Mouse (Mus musculus): ENCODE results near the gene Ccdc163.

Gene Ccdc163

DNA sequence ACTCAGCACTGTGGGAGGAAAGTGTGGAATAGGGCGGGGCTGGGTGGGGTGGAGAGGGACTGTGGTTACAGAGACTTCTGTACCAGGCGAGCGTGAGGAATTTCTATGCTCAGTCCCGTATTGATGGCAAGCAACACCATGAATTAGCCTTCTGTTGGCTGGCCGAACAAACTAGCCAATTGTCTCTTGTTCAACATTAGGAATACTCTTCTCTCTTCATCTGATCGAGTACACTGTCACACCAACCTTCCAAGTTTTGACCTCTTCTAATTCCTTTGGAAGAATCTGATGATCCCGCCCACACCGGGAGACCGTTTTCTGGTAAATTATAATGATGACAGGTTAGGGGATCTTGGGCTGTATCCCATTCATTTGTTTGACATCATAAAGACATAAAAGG lies 643 bp upstream of the Ccdc163 start:
- no peak for DNase-seq

DNA sequence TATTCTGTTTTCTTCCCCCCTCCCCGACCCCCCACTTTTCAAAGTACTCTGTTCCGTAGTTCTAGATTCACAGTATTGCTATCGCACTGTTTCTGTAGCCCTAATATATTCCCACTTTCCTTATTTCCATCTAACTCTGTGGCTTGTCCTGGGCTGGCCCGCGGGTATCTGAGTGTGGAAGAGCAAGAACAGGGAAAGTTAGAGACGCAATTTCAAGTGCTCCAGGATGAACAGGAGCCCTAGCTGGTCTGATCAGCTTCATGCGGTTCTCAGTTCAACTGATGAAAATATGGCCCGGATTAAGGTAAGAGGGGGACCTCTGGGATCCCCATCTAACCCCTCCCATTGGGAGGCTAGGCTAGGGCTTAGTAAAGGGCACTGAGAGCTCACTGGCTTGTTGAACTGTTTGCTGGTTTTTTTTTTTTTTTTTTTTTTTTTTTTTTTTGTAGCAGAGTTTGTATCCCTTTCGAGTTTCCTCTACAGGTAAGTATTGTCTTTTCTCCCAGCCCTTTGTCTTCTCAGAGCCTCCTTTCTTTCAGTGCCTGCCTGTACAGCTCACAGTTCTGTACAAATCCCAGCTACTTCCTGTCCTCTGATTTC lies 582 bp downstream of the Ccdc163 start:
- peak; percentile 24 for DNase-seq

DNA sequence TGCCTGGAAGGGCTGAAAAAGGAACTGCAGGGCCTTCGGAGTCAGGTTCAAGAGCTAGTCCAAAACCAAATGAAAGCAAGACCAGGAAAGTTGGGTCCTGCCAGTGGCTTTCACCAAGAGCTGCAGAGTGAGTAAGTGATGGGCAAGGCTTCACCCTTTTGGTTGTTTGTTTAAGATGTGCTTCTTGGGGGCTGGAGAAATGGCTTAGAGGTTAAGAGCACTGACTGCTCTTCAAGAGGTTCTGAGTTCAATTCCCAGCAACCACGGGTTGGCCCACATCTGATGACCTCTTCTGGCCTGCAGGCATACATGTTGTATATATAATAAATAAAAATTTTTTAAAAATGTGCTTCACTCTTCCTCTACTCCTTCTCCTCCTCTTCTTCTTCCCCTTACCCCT lies 1.8 kb downstream of the Ccdc163 start:
- DNase-seq, result no peak

DNA sequence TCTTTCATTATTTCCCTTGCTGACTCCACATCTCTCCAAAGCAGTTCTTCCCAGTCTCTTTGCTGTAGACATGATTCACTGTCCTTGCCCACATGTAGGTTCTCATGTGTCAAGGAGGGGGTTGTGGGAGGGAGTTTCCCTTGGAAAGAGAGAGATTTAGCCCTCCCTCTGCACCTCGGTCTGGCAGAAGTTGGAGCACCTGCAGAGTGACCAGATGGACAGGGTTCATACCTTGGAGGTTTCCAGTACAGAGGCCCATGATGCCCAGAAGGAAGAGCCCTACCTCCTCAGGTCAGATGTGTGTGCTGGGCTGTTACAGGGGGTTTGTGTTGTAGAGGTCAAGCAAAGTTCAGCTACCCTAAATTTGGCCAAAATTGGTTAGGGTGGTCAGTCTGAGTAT lies 4.2 kb downstream of the Ccdc163 start:
- no peak for DNase-seq

DNA sequence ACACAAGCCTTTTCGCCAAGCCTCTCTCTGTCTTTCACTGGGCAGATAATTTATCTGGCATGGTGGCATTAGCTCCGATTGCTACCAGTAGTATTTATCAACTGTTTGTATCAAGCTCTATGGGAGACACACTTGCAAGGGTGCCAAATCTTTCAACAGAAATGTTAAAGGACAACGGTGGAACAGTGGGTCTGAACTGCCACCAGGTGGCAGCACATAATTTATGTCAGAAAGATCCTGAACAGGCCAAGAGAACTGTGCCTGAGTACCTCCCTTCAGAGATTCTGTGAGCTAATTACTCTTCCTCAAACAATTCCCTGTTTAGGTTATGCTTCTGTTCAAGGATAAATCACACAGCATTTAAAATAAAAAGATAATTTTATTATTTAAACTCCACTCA lies 11.1 kb downstream of the Ccdc163 start:
- peak; percentile 73 for DNase-seq

DNA sequence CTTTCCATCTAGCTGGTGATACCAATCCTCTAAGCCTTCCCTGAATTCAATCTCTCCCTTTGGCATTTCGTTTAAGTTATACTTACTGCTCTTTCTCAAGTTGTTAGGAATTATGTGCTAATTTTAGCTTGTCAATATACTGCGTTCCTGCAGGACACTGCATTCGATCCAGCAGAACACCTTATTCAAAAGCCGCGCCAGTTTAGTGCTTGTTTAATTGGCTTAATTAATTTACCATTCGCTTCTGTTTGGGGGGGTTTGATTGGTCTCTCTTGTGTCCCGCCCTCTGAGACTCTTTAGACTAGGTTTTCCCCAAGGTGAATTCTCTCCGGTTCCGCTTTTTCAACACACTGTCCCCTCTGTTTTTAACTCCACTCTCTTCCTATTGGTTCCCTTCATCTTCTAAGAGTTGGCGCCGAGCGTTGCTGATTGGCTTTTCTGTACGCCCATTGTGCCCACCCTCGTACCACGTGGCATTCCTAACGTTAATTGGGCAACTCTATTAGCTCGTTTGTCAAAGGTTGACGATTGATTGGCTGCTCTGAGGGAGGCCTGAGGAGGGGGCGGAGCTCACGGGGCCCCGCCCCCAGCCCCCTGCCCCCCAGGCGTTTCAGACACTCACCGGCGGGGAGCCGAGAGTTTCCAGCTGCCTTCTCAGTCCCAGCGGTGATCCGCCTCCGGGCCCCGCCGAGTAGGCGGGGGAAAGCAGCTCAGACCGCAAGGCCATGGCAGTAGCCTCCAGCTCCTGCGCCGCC lies 12.2 kb downstream of the Ccdc163 start, which contains the start of gene Tesk2:
Gene Tesk2 (plus strand): TSS at position 606 of the 755 bp plus-strand sequence.
- peak; percentile 92 for DNase-seq

DNA sequence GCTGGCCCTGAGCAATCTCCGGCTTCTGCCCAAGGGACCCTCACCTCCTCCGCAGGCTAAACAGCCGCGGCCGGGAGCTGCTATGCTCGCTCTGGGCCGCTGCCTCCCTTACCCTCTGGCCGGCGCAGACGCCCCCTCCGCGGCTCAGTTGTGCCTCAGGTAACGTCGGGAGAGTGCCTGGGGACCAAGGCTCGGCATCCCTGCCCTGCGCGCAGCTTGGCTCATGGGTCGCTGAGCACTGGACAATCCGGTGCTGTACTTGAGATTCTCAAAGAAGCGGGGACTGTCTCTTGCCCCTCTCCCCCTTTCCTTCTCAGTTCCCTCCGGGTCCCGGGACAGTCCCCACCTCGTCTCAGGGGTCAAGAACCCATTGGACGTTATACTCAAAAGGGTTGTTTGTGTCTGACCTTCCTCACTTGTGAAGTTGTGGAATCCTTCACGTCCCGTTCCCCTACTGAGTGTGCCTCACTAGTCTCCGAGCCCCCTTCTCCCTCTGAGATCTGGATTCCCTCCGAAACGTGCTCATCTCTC lies 12.9 kb downstream of the Ccdc163 start:
- DNase-seq, result no peak

DNA sequence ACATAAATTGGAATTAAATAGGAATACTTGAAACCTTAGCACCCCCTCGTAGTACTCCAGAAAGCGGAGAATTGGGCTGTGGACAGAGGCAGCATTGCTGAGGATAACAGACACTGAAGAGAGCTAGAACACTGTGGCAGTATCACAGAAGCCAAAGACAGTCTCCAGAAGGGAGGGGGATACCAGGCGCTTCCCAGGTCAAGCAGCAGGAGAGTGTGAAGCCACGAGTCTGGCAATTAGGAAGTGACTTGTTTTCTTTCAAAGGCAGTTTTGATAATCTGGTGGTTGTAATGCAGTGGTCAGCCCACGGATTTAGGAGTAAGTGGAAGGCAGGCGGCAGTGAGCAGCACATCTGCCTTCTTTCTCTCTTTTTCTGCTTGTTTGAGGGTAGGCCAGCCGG lies 13.9 kb downstream of the Ccdc163 start:
- DNase-seq, result no peak

DNA sequence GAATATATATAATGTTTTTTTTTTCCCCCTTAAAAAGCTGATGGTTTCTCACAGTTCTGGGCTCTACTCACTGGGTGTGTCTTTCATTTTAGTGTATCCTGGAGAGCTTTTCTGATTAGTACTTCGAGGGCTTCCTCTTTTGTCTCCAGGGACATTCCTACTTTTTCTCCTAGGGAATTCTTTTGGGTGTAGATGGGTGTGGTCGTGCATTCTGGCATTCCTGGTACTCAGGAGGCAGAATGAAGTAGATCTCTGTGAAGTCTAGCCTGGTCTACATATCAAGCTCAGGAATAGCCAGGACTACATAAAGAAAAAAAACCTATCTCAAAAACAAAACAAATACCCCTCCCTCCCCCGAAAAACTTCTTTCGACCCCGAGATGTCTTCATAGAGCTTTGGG lies 17.1 kb downstream of the Ccdc163 start:
- DNase-seq, result no peak

DNA sequence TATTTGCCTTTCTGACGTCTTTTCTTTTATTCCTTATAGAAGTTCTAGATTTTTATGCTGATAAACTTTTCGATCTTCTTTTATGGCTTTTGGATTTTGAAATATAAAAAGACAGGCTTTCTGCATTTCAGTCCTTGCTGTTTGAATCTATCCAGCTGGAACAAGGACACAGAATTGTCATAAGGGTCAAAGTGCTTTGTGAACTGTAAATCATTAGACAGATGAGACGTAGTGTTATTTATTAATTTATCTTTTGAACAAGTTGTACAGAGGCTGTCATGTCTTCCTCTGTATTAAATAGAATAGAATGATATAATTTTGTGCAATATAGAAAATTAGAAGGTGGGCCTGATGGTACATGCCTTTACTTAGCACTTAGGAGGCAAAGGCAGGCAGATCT lies 19.1 kb downstream of the Ccdc163 start:
- no peak for DNase-seq

DNA sequence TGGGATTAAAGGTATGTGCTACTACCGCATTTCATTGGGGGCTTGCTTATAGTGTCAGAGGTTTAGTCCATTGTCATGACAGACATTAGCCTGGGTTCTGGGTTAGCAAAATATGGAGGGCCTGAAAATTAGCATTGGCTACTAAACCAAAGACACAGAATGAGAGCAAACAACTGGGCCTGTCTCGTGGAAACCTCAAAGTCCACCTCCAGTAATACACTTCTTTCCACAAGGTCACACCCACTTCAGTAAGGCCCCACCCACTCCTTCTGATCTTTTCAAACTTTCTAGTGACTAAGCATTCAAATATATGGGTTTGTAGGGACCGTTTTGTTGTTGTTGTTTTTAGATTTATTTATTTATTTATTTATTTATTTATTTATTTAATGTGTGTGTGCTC lies 21.2 kb downstream of the Ccdc163 start:
- no peak for DNase-seq

DNA sequence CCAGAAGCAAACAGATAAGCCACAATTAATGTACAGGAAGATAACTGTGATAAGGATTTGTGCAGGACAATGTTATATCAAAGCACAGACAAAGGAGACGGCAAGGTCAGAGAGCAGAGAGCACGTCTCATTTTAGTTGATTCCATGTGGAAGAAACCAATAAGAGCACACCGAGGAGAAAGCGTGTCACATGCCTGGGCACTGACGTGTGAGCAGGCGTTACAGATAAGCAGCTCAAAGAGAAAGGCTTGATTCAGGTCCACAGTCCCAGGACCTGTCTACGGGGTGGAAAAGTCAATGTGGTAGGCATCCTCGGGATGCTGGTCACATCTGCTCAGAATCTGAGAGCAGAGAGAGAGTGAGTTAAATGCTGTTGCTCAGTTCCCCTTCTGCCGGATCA lies 22.8 kb downstream of the Ccdc163 start:
- no peak for DNase-seq

DNA sequence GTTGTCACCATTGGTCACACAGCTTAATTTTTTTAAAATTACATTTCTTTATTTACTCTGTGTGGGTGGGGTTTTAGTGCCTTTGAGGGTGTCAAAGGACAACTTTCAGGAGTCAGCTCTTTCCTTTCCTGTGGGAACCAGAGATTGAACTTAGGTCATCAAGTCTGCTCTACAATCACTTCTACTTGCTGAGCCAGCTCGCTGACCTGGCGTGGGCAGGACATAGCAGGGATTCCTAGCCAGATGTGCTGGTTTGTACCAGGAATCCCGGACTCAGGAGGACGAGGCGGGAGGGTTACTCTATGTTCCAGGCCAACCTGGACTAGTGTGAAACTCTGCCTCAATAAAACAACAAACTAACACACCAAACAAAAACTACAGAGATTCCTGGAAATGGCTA lies 24.0 kb downstream of the Ccdc163 start:
- DNase-seq, result no peak

DNA sequence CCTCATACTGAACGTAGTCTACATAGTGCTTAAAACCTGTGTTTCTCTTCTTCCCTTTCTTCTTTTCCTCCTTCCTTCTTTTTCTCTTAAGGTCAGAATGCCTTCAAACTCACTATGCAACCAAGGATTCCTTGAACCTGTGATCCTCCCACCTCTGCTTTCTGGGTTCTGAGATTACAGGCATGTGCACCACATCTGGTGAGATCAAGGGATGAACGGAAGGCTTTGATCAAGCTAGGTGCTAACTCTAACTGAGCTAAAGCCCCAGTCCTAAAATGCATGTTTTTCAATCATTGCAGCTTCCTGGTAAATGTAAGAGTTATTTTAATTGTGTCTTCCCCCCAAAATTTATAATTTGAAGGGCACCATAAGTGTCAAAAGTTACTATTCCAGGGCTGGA lies 26.7 kb downstream of the Ccdc163 start:
- peak; percentile 9 for DNase-seq

DNA sequence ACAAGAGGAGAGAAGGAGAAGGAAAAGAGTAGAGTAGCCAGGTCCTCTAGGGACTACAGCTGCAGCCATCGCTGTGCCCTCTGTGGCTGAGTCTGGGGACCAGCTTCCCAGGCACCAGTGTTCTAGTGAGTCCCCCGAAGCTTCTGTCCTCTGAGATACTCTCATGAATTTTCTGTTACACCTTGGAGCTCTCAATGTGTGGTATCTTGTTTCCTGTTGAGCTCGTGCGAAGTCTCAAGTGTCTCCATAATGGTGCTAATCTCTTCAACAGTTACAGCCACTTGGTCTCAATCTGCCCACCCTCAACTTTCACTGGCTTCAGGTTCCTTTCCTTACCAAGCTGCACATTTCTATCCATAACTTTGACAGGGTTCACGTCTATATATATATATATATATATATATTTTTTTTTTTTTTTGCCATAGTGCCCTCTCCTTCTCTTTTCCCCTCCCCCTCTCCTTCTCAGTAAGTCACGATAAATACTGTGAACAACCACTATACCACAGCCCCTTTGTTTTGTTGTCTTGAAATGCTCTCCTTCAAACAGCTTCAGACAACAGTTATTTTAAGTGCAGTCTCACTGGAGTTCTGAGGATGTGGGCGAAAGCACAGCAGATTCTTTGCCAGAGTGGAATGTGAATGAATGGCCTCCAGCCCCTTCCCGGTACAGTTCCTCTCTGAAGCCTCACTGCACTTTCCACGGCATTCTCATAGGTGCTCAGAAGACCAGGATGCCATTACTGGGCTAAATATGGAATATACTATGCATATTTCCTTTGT lies 30.9 kb downstream of the Ccdc163 start:
- no peak for DNase-seq

DNA sequence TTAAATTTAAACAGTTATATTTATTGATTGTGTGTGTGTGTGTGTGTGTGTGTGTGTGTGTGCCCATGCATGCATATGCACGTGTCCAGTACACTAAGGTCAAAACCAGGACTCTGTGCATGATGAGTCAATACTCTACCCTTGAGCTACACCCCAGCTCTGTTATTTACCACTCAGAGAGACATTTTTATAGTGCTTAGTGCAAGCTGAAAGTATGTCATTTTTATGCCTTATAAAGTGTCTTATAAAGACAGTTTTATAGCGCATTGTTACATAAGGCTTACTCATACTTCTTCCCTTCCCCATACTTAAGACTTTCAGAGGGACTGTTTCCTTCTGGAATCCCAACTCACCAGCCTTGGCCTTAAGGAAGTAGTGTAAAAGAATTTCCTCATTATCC lies 41.4 kb downstream of the Ccdc163 start:
- no peak for DNase-seq

DNA sequence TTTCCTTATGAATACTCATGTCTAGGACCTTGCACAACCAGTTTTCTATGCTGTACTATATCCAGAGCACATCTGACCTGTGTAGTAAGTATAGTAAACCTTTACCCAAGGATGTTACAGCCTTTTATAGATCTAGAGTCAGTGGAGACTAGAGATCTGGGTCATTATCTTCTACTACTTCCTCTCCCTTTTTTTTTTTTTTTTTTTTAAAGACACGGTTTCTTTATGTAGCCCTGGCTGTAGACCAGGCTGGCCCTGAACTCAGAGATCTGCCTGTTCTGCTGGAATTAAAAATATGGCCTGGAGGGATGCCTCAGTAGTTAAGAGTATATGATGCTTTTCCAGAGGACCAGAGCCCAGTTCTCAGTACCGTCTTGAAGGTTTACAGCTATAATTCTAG lies 53.6 kb downstream of the Ccdc163 start:
- no peak for DNase-seq

DNA sequence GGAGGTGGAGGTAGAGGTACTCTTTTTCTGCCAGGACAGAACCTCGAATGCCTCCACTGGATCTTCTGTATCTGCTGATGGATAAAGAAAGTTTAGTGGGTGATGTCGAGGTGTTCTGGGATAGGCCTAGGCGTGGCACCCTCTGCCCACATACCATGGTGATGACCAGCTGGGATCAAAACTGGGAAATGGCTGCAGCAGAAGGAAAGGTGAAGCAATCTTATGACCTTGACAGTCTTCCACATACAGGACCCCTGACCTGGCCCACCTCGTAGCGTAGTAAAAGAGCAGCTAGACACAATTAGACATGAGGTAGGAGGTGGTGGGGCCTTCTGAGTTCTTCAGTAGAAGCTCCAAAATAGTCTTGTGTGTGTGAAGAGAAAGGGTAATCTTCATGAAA lies 55.7 kb downstream of the Ccdc163 start:
- no peak for DNase-seq

DNA sequence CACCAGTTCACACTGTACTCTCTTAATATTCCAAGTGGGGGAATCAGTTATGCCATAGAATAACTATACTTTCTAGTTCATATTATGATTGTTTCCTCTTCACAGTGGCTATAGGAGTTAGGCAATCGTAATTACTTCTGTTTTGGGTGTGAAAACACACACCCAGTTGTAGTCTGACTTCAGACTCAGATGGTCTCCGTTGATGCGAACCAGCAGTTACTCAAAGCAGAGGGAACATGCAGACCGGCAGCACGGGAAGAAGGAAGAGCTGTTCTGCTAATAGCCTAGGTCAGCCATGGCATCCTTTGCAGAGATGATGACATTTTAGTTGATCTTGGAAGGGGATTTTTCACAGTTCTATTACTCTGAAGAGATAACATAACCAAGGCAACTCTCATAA lies 60.2 kb downstream of the Ccdc163 start:
- DNase-seq, result no peak

DNA sequence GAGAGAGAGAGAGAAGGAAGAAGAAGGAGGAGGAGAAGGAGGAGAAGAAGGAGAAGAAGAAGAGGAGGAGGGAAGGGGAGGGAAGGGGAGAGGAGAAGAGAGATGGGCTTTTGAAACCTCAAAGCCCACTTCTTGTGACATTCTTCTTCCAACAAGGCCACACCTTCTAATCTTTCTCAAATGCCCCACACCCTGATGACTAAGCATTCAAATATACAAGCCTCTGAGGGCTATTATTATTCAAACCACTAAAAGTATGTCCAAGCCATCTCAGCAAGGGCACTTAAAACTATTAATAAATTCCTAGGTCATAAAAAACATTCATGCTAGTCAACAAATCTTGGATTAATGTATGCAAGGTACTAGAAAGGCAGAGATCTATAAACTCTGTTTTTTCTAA lies 60.8 kb downstream of the Ccdc163 start:
- no peak for DNase-seq

DNA sequence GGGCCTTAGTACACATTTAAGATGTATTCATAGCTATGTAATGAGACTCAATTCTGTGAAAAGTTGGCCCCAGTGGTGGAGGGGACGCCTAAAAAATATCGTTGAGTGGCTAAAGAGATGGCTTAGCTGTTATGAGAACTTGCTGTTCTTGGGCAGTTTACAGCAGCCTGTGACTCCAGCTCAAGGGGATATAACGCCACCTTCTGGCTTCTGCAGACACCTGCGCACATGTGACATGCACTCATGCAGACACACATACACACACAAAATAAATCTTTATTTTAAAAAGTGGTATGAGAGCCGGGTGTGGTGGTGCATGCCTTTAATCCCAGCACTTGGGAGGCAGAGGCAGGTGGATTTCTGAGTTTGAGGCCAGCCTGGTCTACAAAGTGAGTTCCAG lies 68.1 kb downstream of the Ccdc163 start:
- no peak for DNase-seq

DNA sequence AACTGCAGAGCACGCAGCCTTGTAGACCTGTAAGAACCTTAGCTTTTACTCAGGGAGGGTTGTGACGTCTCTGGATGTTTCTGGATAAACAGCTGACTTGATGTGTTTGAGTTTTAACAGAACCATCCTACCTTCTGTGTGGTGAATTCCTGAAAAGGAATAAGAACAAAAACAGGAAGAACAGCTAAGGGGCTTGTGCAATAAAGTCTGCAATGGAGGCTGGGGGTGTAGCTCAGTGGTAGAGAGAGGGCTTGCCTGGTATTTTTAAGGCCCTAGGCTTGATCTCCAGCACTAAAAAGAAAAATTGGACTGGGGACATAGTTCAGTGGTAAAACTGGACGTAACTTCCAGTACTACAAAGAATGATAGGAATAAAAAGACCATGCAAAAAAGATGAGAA lies 68.8 kb downstream of the Ccdc163 start:
- no peak for DNase-seq

DNA sequence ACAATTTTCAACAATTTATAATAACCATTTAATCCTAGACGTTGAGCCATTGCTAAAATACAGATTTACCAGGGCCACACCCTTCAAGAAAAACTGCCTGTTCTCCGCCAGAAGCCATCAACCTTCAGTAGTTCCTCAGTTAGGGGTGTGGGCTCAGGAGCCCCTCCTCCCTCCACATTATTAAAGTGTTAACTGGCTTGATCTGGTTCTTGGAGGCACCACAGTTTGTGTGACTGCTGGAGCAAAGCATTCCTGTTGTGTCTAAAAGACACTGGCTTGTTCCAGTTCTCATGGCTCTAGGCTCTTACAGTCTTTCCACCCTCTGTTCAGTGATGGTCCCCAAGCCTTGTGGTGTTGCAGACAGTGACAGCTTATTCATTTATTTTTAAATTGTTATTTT lies 72.2 kb downstream of the Ccdc163 start:
- no peak for DNase-seq

DNA sequence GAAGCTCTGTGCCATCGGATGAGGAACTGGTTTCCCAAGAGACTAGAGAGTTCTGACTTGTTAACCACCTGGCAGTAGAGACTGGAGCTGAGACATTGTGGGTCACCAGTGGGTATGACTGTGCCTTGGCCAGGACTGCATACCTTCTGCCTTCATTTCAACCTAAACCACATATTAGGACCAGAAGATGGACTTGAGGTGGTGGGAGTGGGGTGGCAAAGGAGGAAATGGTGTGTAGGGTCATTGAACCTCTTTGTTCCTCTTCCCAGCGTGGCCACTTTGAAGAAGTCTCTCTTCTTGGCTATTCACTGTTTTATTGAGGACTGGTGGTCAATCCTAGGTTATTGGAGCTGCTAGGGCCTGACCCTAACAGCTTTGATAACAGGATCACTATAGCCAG lies 73.1 kb downstream of the Ccdc163 start:
- DNase-seq, result no peak
